ENCODE assay signal across 18 mouse cellular contexts in the genomic region with DNA sequence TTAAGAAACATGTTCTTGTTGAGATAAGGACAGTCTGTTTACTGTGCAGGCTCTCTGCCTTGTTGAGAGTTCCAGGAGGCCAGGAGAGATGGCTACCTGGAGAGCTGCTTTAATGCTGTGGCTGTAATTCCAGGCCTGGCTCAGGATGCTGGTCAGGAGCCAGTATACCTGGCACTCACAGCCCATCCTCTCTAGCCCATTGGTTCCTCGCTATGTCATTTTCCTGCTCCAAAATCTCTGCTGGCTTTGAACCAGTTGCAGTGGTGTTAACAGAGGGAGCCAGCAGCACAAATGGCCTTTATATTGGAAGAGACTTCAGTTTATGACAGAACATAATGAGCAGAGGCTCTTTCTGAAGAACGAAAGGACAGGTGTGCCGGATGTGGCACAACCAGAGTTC.
DNase-seq lines count a peak whose midpoint lies in the region; TF ChIP-seq lines count a peak whose summit lies in the region.
"Had no signal": no experiment of that assay in that cellular context is flagged by ENCODE, and none has a peak within 500 bp of the region (broad histone marks: within the 10 kb centered on the region; RNA-seq: fewer than 3 reads in every experiment).

No protein-coding gene starts in this region.

- H3K36me3 ChIP-seq in thymus, adult 2 months (ENCODE audit: control insufficient read depth, insufficient read depth, low read length): no peaks in the 10 kb centered on the region
- H3K36me3 ChIP-seq: forebrain, embryonic 10.5 days; forebrain, embryonic 12.5 days had no signal

- 90% methylated on average over 3 of the region's 3 CpGs for WGBS in thymus, adult 2 months

- DNase-seq in cerebellum, postnatal 10 days: peak; percentile 71 to 80
- DNase-seq in cerebellum, adult 11-12 months: no peak
- peak; percentile 28 to 48 for DNase-seq in cerebellum, postnatal 25 days
- DNase-seq in cerebellum, adult 9-10 months: no peak
- DNase-seq in thymus, adult 2 months: no peak
- DNase-seq in thymus, postnatal 25 days: no peak
- DNase-seq in induced T-regulatory cell, adult 2 months (ENCODE audit: low read depth): peak; percentile 5
- no peak for DNase-seq in left cerebral cortex, adult 8-10 months (ENCODE audit: low spot score in 2 of 2)
- DNase-seq: adrenal gland, adult 2 months; adrenal gland, postnatal 10 days; adrenal gland, postnatal 25 days; cerebellum, adult 11 months; embryo, embryonic 11 days had no signal

- no peaks in the 10 kb centered on the region for H3K27me3 ChIP-seq in thymus, adult 2 months (ENCODE audit: control insufficient read depth, insufficient read depth, low read length)
- H3K27me3 ChIP-seq: embryonic facial prominence, embryonic 13.5 days; embryonic facial prominence, embryonic 15.5 days; forebrain, embryonic 12.5 days had no signal

- no peak for TF ChIP-seq POLR2A in thymus, adult 2 months (IDR thresholded peaks at IDR 0.05; ENCODE audit: control insufficient read depth, extremely low read depth, insufficient read depth, low read length, poor library complexity)

- peak overlapping the region; percentile 70; the same call in 1 of the 2 replicates for H3K27ac ChIP-seq in thymus, adult 2 months (ENCODE audit: control insufficient read depth, insufficient read depth, low read length)
- H3K27ac ChIP-seq: embryonic facial prominence, embryonic 13.5 days; embryonic facial prominence, embryonic 15.5 days; forebrain, embryonic 10.5 days; forebrain, embryonic 12.5 days had no signal

- H3K4me3 ChIP-seq in thymus, adult 2 months (ENCODE audit: control insufficient read depth, insufficient read depth, low read length): no peak overlapping the region
- H3K4me3 ChIP-seq: embryonic facial prominence, embryonic 13.5 days; embryonic facial prominence, embryonic 15.5 days; erythroblast, embryonic 14.5 days; forebrain, embryonic 10.5 days; forebrain, embryonic 12.5 days had no signal

- no peak for TF ChIP-seq CTCF in thymus, adult 2 months (IDR thresholded peaks at IDR 0.05; ENCODE audit: borderline replicate concordance, control insufficient read depth, extremely low read depth, insufficient read depth, low read length, poor library complexity)

- peaks cover 3% of the 10 kb centered on the region; the same call in 1 of the 2 replicates for H3K4me1 ChIP-seq in thymus, adult 2 months (replicated peaks; ENCODE audit: control insufficient read depth, insufficient read depth, low read length)
- H3K4me1 ChIP-seq: forebrain, embryonic 10.5 days; forebrain, embryonic 12.5 days had no signal

Comparison
In these comparisons a context has a peak if more than half of its experiments do, and no peak if none do; other contexts are left out.
1. DNase-seq: peak in cerebellum, postnatal 10 days (2 of 2), cerebellum, postnatal 25 days (2 of 2) and induced T-regulatory cell, adult 2 months (single experiment); none in cerebellum, adult 11-12 months (single experiment), cerebellum, adult 9-10 months (single experiment), thymus, adult 2 months (single experiment), thymus, postnatal 25 days (single experiment) and left cerebral cortex, adult 8-10 months (0 of 2).